Comparison of ENCODE assay signal across 39 mouse cellular contexts in the genomic region with DNA sequence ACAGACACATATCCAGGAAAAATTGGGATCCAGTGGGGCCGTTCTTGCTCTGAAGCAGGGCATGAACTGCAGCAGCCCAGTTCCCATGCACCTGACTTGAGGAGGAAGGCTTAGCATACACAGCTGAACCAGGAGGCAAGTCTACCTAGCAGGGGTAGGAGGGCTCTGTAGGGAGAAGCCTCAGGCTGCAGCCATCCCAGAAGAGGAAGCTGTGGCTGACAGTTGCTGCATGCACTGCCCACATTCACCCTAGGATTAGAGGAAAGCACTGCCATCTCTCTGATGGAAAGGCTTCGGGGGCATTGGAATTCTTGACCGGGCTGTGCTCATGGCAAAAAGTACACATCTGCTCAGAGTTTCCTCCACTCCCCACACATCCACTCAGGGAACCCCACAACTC. TPM values are rescaled to one million over a fixed set of nuclear protein-coding genes. Genes with fewer than 3 reads are reported as not detected.
"Had no signal": no experiment of that assay in that cellular context is flagged by ENCODE, and none has a peak within 500 bp of the region (broad histone marks: within the 10 kb centered on the region; RNA-seq: fewer than 3 reads in every experiment).

No protein-coding gene starts in this region.

- H3K4me3 ChIP-seq: gastrocnemius, adult 2 months; heart, adult 2 months; heart, embryonic 13.5 days; heart, embryonic 15.5 days; hindbrain, embryonic 13.5 days; hindbrain, embryonic 15.5 days; kidney, embryonic 15.5 days; layer of hippocampus, adult 2 months; limb, embryonic 13.5 days; limb, embryonic 15.5 days; liver, embryonic 12.5 days had no signal

- H3K27ac ChIP-seq: gastrocnemius, adult 2 months; heart, adult 2 months; heart, embryonic 13.5 days; heart, embryonic 15.5 days; hindbrain, embryonic 13.5 days; hindbrain, embryonic 15.5 days; hindbrain, postnatal 0 days; kidney, embryonic 15.5 days; kidney, postnatal 0 days; layer of hippocampus, adult 2 months; limb, embryonic 13.5 days; limb, embryonic 15.5 days; liver, embryonic 12.5 days had no signal

- H3K4me1 ChIP-seq: hindbrain, embryonic 13.5 days; hindbrain, embryonic 15.5 days; limb, embryonic 13.5 days had no signal

- ATAC-seq: hindbrain, postnatal 0 days; intestine, embryonic 16.5 days; liver, embryonic 12.5 days had no signal

- DNase-seq: gastrocnemius, adult 2 months; gastrocnemius, postnatal 10 days; gastrocnemius, postnatal 25 days; heart, adult 11 months; heart, adult 2 months; heart, postnatal 14 days; heart, postnatal 36 days; kidney, adult 11 months; kidney, adult 2 months; kidney, adult 9 months; kidney, postnatal 14 days; kidney, postnatal 4 days; left cerebral cortex, postnatal 4 days had no signal

RNA-seq across cellular contexts. Expression of a gene that starts 5.0 kb away (rescaled TPM):
- total RNA-seq: hematopoietic stem cell, adult 5-6 weeks; liver, adult 2 months had no signal
- polyA plus RNA-seq: liver, adult 2 months had no signal

RNA-seq across cellular contexts. Expression of a gene that starts 28.3 kb away (rescaled TPM):
- total RNA-seq: gastrocnemius, adult 2 months; gastrocnemius, postnatal 10 days; gastrocnemius, postnatal 25 days; gastrocnemius, postnatal 4 days; heart, adult 2 months; heart, postnatal 14 days; heart, postnatal 36 days; hematopoietic stem cell, adult 5-6 weeks; hindbrain, postnatal 0 days; layer of hippocampus, adult 2 months; layer of hippocampus, postnatal 10 days; layer of hippocampus, postnatal 25 days; left cerebral cortex, adult 8-10 months; left cerebral cortex, postnatal 10 days; left cerebral cortex, postnatal 25 days; left cerebral cortex, postnatal 4 days; liver, adult 2 months had no signal
- polyA plus RNA-seq: frontal cortex, adult 2 months; heart, adult 2 months; heart, embryonic 11.5 days; heart, embryonic 13.5 days; heart, embryonic 15.5 days; heart, postnatal 0 days; hindbrain, embryonic 11.5 days; hindbrain, embryonic 13.5 days; hindbrain, embryonic 15.5 days; hindbrain, postnatal 0 days; intestine, embryonic 14.5 days; intestine, embryonic 16.5 days; kidney, embryonic 15.5 days; kidney, postnatal 0 days; limb, embryonic 11.5 days; limb, embryonic 13.5 days; limb, embryonic 15.5 days; liver, embryonic 12.5 days had no signal
